In genomic region chr6:113603993-113604392, GRCm38 (mm10) we compare ENCODE assay signal across 8 mouse cellular contexts. TPM values are rescaled to one million over a fixed set of nuclear protein-coding genes. Genes with fewer than 3 reads are reported as not detected.
DNase-seq lines count a peak whose midpoint lies in the region; ATAC-seq and TF ChIP-seq lines count a peak whose summit lies in the region.

No protein-coding gene starts in this region.

- peak overlapping the region; percentile 99 for H3K4me3 ChIP-seq in heart, embryonic 16.5 days (ENCODE audit: low read length)
- H3K4me3 ChIP-seq in MEL (ENCODE audit: control insufficient read depth in 1 of 2, insufficient read depth in 1 of 2, low read depth in 2 of 2, low read length in 2 of 2) (peak overlapping the region; percentile 82 to 86), macrophage (ENCODE audit: inconsistent target) (peak overlapping the region; percentile 87)
- peak overlapping the region; percentile 87 for H3K4me3 ChIP-seq in forebrain, postnatal 0 days (ENCODE audit: low read depth, low read length)

- no peak for TF ChIP-seq POLR2A in MEL (IDR thresholded peaks at IDR 0.05; ENCODE audit: control insufficient read depth in 1 of 2, insufficient read depth in 1 of 2, low read depth in 1 of 2, low read length in 2 of 2, poor library complexity in 1 of 2)

- TF ChIP-seq RAD21 in MEL (IDR thresholded peaks at IDR 0.05; ENCODE audit: low read depth, low read length): no peak

- peak overlapping the region; percentile 94 for H3K9ac ChIP-seq in heart, embryonic 16.5 days (ENCODE audit: low read length)
- H3K9ac ChIP-seq in MEL (ENCODE audit: control insufficient read depth, low read depth, low read length, poor library complexity, severe bottlenecking): peak overlapping the region; percentile 85
- peak overlapping the region; percentile 82 for H3K9ac ChIP-seq in forebrain, postnatal 0 days

- TF ChIP-seq EP300 in MEL (IDR thresholded peaks at IDR 0.05; ENCODE audit: low read depth in 1 of 2, low read length in 2 of 2): no peak

- intact Hi-C loops in heart, postnatal 25 days (cut with DNase I): loop anchor here (2.0 kb wide), 1 partner anchor 21 kb away; no protein-coding TSS in a partner anchor

- WGBS in heart, embryonic 16.5 days: 56% methylated on average over 12 of the region's 12 CpGs
- WGBS in forebrain, postnatal 0 days: 54% methylated on average over 12 of the region's 12 CpGs
- 73% methylated on average over 12 of the region's 12 CpGs for WGBS in macrophage (ENCODE audit: missing documents)

- H3K27me3 ChIP-seq in heart, embryonic 16.5 days (ENCODE audit: control insufficient read depth, insufficient read depth, low read length): no peaks in the 10 kb centered on the region
- no peaks in the 10 kb centered on the region for H3K27me3 ChIP-seq in MEL (ENCODE audit: control insufficient read depth in 1 of 2, insufficient read depth in 2 of 2, low read length in 2 of 2)
- H3K27me3 ChIP-seq in forebrain, postnatal 0 days (ENCODE audit: insufficient read depth, low read length): no peaks in the 10 kb centered on the region

- peak overlapping the region; percentile 70 for H3K4me2 ChIP-seq in heart, embryonic 16.5 days (ENCODE audit: low read depth, low read length)
- peak overlapping the region; percentile 67 for H3K4me2 ChIP-seq in forebrain, postnatal 0 days (ENCODE audit: low read depth)

- ATAC-seq in heart, embryonic 16.5 days (replicated peaks; ENCODE audit: extremely low read depth, insufficient read depth, low FRiP score): no peak
- ATAC-seq in forebrain, postnatal 0 days: no peak
- ATAC-seq in CD4-positive, CD25-positive, alpha-beta regulatory T cell, adult 4 months: no peak

- H3K79me2 ChIP-seq in MEL (ENCODE audit: control insufficient read depth, insufficient read depth, low read length, poor library complexity) (peaks cover 34% of the 10 kb centered on the region), macrophage (ENCODE audit: inconsistent target) (peaks cover 42% of the 10 kb centered on the region)

- no peak for DNase-seq in heart, postnatal 25 days (ENCODE audit: low spot score)
- no peak for DNase-seq in MEL (ENCODE audit: low read depth, low spot score)
- no peak for DNase-seq in forebrain, postnatal 0 days
- DNase-seq in retina, postnatal 1 day: no peak
- DNase-seq in urinary bladder, postnatal 36 days (ENCODE audit: low spot score in 2 of 2): no peak

- TF ChIP-seq CTCF in MEL (IDR thresholded peaks at IDR 0.05 in 2 of 3, conservative IDR thresholded peaks at IDR 0.05 in 1 of 3; ENCODE audit: control insufficient read depth in 1 of 3, insufficient read depth in 1 of 3, low read depth in 2 of 3, low read length in 3 of 3, poor library complexity in 1 of 3, severe bottlenecking in 1 of 3): no peak
- no peak for TF ChIP-seq CTCF in forebrain, postnatal 0 days (IDR thresholded peaks at IDR 0.05; ENCODE audit: low read depth)

- H3K4me1 ChIP-seq in heart, embryonic 16.5 days (ENCODE audit: control insufficient read depth, insufficient read depth, low read length): peaks cover 17% of the 10 kb centered on the region
- H3K4me1 ChIP-seq in MEL (ENCODE audit: control insufficient read depth in 1 of 2, insufficient read depth in 2 of 2, low read length in 2 of 2): peaks cover 3 to 19% of the 10 kb centered on the region in 2 experiments; a peak in 3 of 4 replicates
- peaks cover 12% of the 10 kb centered on the region for H3K4me1 ChIP-seq in forebrain, postnatal 0 days (ENCODE audit: insufficient read depth)

- H3K27ac ChIP-seq in heart, embryonic 16.5 days (ENCODE audit: low read length): peak overlapping the region; percentile 86
- H3K27ac ChIP-seq in MEL (ENCODE audit: control insufficient read depth, low read depth, low read length) (peak overlapping the region; percentile 22), macrophage (peak overlapping the region; percentile 22; the same call in 1 of the 2 replicates)
- H3K27ac ChIP-seq in forebrain, postnatal 0 days (ENCODE audit: low read depth, low read length): peak overlapping the region; percentile 82

- no peaks in the 10 kb centered on the region for H3K36me3 ChIP-seq in heart, embryonic 16.5 days (ENCODE audit: control insufficient read depth, insufficient read depth)
- peaks cover 4 to 18% of the 10 kb centered on the region in 2 experiments; a peak in 3 of 4 replicates for H3K36me3 ChIP-seq in MEL (ENCODE audit: control insufficient read depth in 1 of 2, insufficient read depth in 2 of 2, low read length in 2 of 2)
- no peaks in the 10 kb centered on the region for H3K36me3 ChIP-seq in forebrain, postnatal 0 days (ENCODE audit: insufficient read depth)
- H3K36me3 ChIP-seq in macrophage (ENCODE audit: inconsistent target): no peaks in the 10 kb centered on the region

- H3K9me3 ChIP-seq in heart, embryonic 16.5 days (replicated peaks; ENCODE audit: control insufficient read depth, low read length): no peaks in the 10 kb centered on the region
- no peaks in the 10 kb centered on the region for H3K9me3 ChIP-seq in MEL (replicated peaks; ENCODE audit: insufficient read depth, low read length)
- H3K9me3 ChIP-seq in forebrain, postnatal 0 days (ENCODE audit: low read length): no peaks in the 10 kb centered on the region

TF ChIP-seq in MEL, 35 proteins besides CTCF, POLR2A, EP300 and RAD21 (continues in another document):
- TF ChIP-seq E2F4 (IDR thresholded peaks at IDR 0.05; ENCODE audit: borderline replicate concordance, low read depth, low read length) (no peak), TBP (IDR thresholded peaks at IDR 0.05; ENCODE audit: low read depth, low read length) (peak; percentile 98)

RNA-seq across cellular contexts. Expression of gene Brk1, which starts 0.6 kb away (rescaled TPM):
- polyA plus RNA-seq in heart, embryonic 16.5 days (2015; fragmentation: Nextera tagmentation; extraction: Ambion mirVana): 164 and 178 TPM in 2 replicates
- 10 to 100 TPM; 70.0 to 70.9 TPM for total RNA-seq in heart, postnatal 25 days (2021)
- 134 and 147 TPM in 2 replicates for total RNA-seq in MEL (2012; rRNA removed)
- 100 to 1,000 TPM in 1 of 2 experiments, not detected in 1; 161 TPM for polyA plus RNA-seq in MEL (2012; ENCODE audit: insufficient read depth in 1 of 2, insufficient read length in 2 of 2, low read depth in 1 of 2, low replicate concordance in 2 of 2, missing spikeins in 1 of 2)
- total RNA-seq in forebrain, postnatal 0 days (2014; rRNA removed): 217 and 235 TPM in 2 replicates
- 306 and 340 TPM in 2 replicates for polyA plus RNA-seq in forebrain, postnatal 0 days (2015; fragmentation: Nextera tagmentation; extraction: Ambion mirVana)
- 10 to 100 TPM; 15.4 to 54.4 (median 26.9) TPM for total RNA-seq in macrophage (2018; cell fraction: chromatin; rRNA removed)
- total RNA-seq in macrophage (2018; cell fraction: cytosol; rRNA removed): 100 to 1,000 TPM; 145 to 203 (median 173) TPM
- total RNA-seq in macrophage (2018; cell fraction: nucleus; rRNA removed): 10 to 100 TPM; 32.5 to 92.7 (median 63.3) TPM
- 119 to 193 TPM (median 182 TPM) in 3 replicates for polyA plus RNA-seq in macrophage (2018)
- 100 to 1,000 TPM; 273 to 296 TPM for polyA plus RNA-seq in CD4-positive, CD25-positive, alpha-beta regulatory T cell, adult 4 months (2017; shearing (Covaris generic))

RNA-seq across cellular contexts. Expression of gene Fancd2os, which starts 3.5 kb away (rescaled TPM):
- polyA plus RNA-seq in heart, embryonic 16.5 days (2015; fragmentation: Nextera tagmentation; extraction: Ambion mirVana): 0.30 TPM in 1 of 2 replicates, not detected in the other
- total RNA-seq in heart, postnatal 25 days (2021): not detected
- total RNA-seq in MEL (2012; rRNA removed): 0.12 and 0.13 TPM in 2 replicates
- under 1 TPM in 1 of 2 experiments, not detected in 1; 0.22 TPM for polyA plus RNA-seq in MEL (2012; ENCODE audit: insufficient read depth in 1 of 2, insufficient read length in 2 of 2, low read depth in 1 of 2, low replicate concordance in 2 of 2, missing spikeins in 1 of 2)
- total RNA-seq in forebrain, postnatal 0 days (2014; rRNA removed): not detected in 2 replicates
- polyA plus RNA-seq in forebrain, postnatal 0 days (2015; fragmentation: Nextera tagmentation; extraction: Ambion mirVana): not detected in 2 replicates
- total RNA-seq in macrophage (2018; cell fraction: chromatin; rRNA removed): not detected
- total RNA-seq in macrophage (2018; cell fraction: cytosol; rRNA removed): not detected
- total RNA-seq in macrophage (2018; cell fraction: nucleus; rRNA removed): under 1 TPM in 1 of 26 experiments, not detected in 25; 0.77 TPM
- not detected in 3 replicates for polyA plus RNA-seq in macrophage (2018)
- polyA plus RNA-seq in CD4-positive, CD25-positive, alpha-beta regulatory T cell, adult 4 months (2017; shearing (Covaris generic)): not detected

RNA-seq across cellular contexts. Expression of gene Vhl, which starts 19.8 kb away (rescaled TPM):
- 28.8 and 29.4 TPM in 2 replicates for polyA plus RNA-seq in heart, embryonic 16.5 days (2015; fragmentation: Nextera tagmentation; extraction: Ambion mirVana)
- total RNA-seq in heart, postnatal 25 days (2021): 10 to 100 TPM; 10.7 to 11.7 TPM
- 11.4 and 12.5 TPM in 2 replicates for total RNA-seq in MEL (2012; rRNA removed)
- 10 to 100 TPM in 1 of 2 experiments, not detected in 1; 12.0 TPM for polyA plus RNA-seq in MEL (2012; ENCODE audit: insufficient read depth in 1 of 2, insufficient read length in 2 of 2, low read depth in 1 of 2, low replicate concordance in 2 of 2, missing spikeins in 1 of 2)
- total RNA-seq in forebrain, postnatal 0 days (2014; rRNA removed): 92.7 and 94.1 TPM in 2 replicates
- 71.6 and 76.5 TPM in 2 replicates for polyA plus RNA-seq in forebrain, postnatal 0 days (2015; fragmentation: Nextera tagmentation; extraction: Ambion mirVana)
- 10 to 100 TPM in 4 of 26 experiments, 1 to 10 TPM in 22; 2.6 to 11.8 (median 7.7) TPM for total RNA-seq in macrophage (2018; cell fraction: chromatin; rRNA removed)
- total RNA-seq in macrophage (2018; cell fraction: cytosol; rRNA removed): 10 to 100 TPM in 23 of 26 experiments, 1 to 10 TPM in 3; 7.6 to 18.9 (median 14.0) TPM
- total RNA-seq in macrophage (2018; cell fraction: nucleus; rRNA removed): 10 to 100 TPM in 17 of 26 experiments, 1 to 10 TPM in 9; 4.2 to 18.9 (median 11.0) TPM
- polyA plus RNA-seq in macrophage (2018): 9.9 to 17.1 TPM (median 13.7 TPM) in 3 replicates
- polyA plus RNA-seq in CD4-positive, CD25-positive, alpha-beta regulatory T cell, adult 4 months (2017; shearing (Covaris generic)): 10 to 100 TPM; 10.4 to 17.3 TPM

RNA-seq across cellular contexts. Expression of gene Irak2, which starts 34.3 kb away (rescaled TPM):
- polyA plus RNA-seq in heart, embryonic 16.5 days (2015; fragmentation: Nextera tagmentation; extraction: Ambion mirVana): 5.0 and 5.5 TPM in 2 replicates
- total RNA-seq in heart, postnatal 25 days (2021): 10 to 100 TPM in 1 of 2 experiments, 1 to 10 TPM in 1; 9.7 to 10.6 TPM
- 5.2 TPM in 2 replicates for total RNA-seq in MEL (2012; rRNA removed)
- polyA plus RNA-seq in MEL (2012; ENCODE audit: insufficient read depth in 1 of 2, insufficient read length in 2 of 2, low read depth in 1 of 2, low replicate concordance in 2 of 2, missing spikeins in 1 of 2) (1 to 10 TPM in 1 of 2 experiments, not detected in 1; 6.8 TPM), macrophage (2018) (37.2 to 60.7 TPM (median 44.6 TPM) in 3 replicates)
- total RNA-seq in forebrain, postnatal 0 days (2014; rRNA removed): 4.5 and 5.9 TPM in 2 replicates
- polyA plus RNA-seq in forebrain, postnatal 0 days (2015; fragmentation: Nextera tagmentation; extraction: Ambion mirVana): 1.8 and 3.5 TPM in 2 replicates
- total RNA-seq in macrophage (2018; cell fraction: chromatin; rRNA removed): 100 to 1,000 TPM; 124 to 877 (median 414) TPM
- 100 to 1,000 TPM in 6 of 26 experiments, 10 to 100 TPM in 20; 31.3 to 188 (median 58.0) TPM for total RNA-seq in macrophage (2018; cell fraction: cytosol; rRNA removed)
- total RNA-seq in macrophage (2018; cell fraction: nucleus; rRNA removed): 100 to 1,000 TPM in 23 of 26 experiments, 10 to 100 TPM in 3; 76.4 to 499 (median 338) TPM
- 10 to 100 TPM; 27.3 to 40.1 TPM for polyA plus RNA-seq in CD4-positive, CD25-positive, alpha-beta regulatory T cell, adult 4 months (2017; shearing (Covaris generic))

Comparison
In these comparisons a context has a peak if more than half of its experiments do, and no peak if none do; other contexts are left out.
1. H3K27ac ChIP-seq: peak in every context shown above with its lines; median percentile 86 in heart, embryonic 16.5 days; 82 in forebrain, postnatal 0 days; 22 in MEL; 22 in macrophage.